Mouse (Mus musculus) neural tube, embryonic 15.5 days (tissue): ENCODE measurements around the gene Usp34. TPM values are rescaled to one million over a fixed set of nuclear protein-coding genes. Genes with fewer than 3 reads are reported as not detected.

ENCODE experiments used
- ATAC-seq: fragments of 200-750 bp; cut with Nextera tagmentation; 2 replicates; pipeline ENCODE4 v1.8.0; 2017; ENCODE audit warnings: mild to moderate bottlenecking, moderate TSS enrichment, moderate library complexity; ENCODE audit not compliant: low FRiP score
- H3K27ac ChIP-seq: fragments of 300-500 bp; sonication (generic); replicated peaks from 2 replicates; pipeline ENCODE4 v1.5.1; 2015; ENCODE audit warnings: mild to moderate bottlenecking, inconsistent platforms
- H3K27me3 ChIP-seq: fragments of 300-500 bp; sonication (generic); replicated peaks from 2 replicates; pipeline ENCODE4 v1.6.1; 2015; ENCODE audit warnings: inconsistent platforms
- H3K36me3 ChIP-seq: fragments of 300-500 bp; sonication (generic); 2 replicates; pipeline ENCODE4 v1.6.1; 2015; ENCODE audit warnings: inconsistent platforms
- H3K4me1 ChIP-seq: fragments of 300-500 bp; sonication (generic); 2 replicates; pipeline ENCODE4 v1.6.1; 2015; ENCODE audit warnings: inconsistent platforms
- H3K4me2 ChIP-seq: fragments of 300-500 bp; sonication (generic); 2 replicates; pipeline ENCODE4 v1.6.1; 2015; ENCODE audit warnings: inconsistent platforms, mild to moderate bottlenecking, moderate library complexity
- H3K4me3 ChIP-seq: fragments of 300-500 bp; sonication (generic); replicated peaks from 2 replicates; pipeline ENCODE4 v1.5.1; 2015; ENCODE audit warnings: mild to moderate bottlenecking, inconsistent platforms
- H3K9ac ChIP-seq: fragments of 300-500 bp; sonication (generic); replicated peaks from 2 replicates; pipeline ENCODE4 v1.6.1; 2015; ENCODE audit warnings: mild to moderate bottlenecking, inconsistent platforms
- H3K9me3 ChIP-seq: fragments of 300-500 bp; sonication (generic); replicated peaks from 2 replicates; pipeline ENCODE4 v1.6.1; 2016; ENCODE audit warnings: inconsistent platforms
- WGBS: fragments of 180-500 bp; shearing (Covaris S2); methylation state at CpG from one replicate; pipeline ENCODE4 v1.1.7; 2015; ENCODE audit warnings: mixed read lengths; 5-methylcytosine and 5-hydroxymethylcytosine counted together
- polyA plus RNA-seq: library from polyadenylated mRNA; unstranded; fragments of >200 nt; fragmentation: Nextera tagmentation; extraction: Ambion mirVana; gene quantifications from 2 replicates; pipeline ENCODE4 v1.2.1, GENCODE M21; 2015

Gene Usp34
- polyA plus RNA-seq, 1 experiment from 2014 or later, result 26.3 TPM

GRCm38 (mm10) chr11:23364348-23364747, 57.7 kb downstream of the Usp34 start:
- Histone ChIP-seq H3K27ac (no peak overlapping the region), H3K27me3 (no peaks in the 10 kb centered on the region), H3K4me3 (no peak overlapping the region), H3K36me3 (peaks cover 26% of the 10 kb centered on the region), H3K4me1 (no peaks in the 10 kb centered on the region), H3K9me3 (no peaks in the 10 kb centered on the region), H3K4me2 (no peak overlapping the region), H3K9ac (no peak overlapping the region)
- no peak for ATAC-seq
- WGBS, result 85% methylated on average over 3 of the region's 3 CpGs

- Histone ChIP-seq H3K4me3 (no peak overlapping the region), H3K4me2 (no peak overlapping the region), H3K36me3 (peaks cover 28% of the 10 kb centered on the region), H3K9ac (no peak overlapping the region), H3K27me3 (no peaks in the 10 kb centered on the region), H3K27ac (no peak overlapping the region), H3K4me1 (no peaks in the 10 kb centered on the region), H3K9me3 (no peaks in the 10 kb centered on the region)
- ATAC-seq, result no peak
- 92% methylated on average over 4 of the region's 4 CpGs for WGBS
These were observed 65.3 kb downstream of the Usp34 start for GRCm38 (mm10) chr11:23372032-23372431.

- Histone ChIP-seq H3K27ac (no peak overlapping the region), H3K4me1 (no peaks in the 10 kb centered on the region), H3K4me2 (no peak overlapping the region), H3K36me3 (peaks cover 31% of the 10 kb centered on the region), H3K27me3 (no peaks in the 10 kb centered on the region), H3K4me3 (no peak overlapping the region), H3K9me3 (no peaks in the 10 kb centered on the region), H3K9ac (no peak overlapping the region)
- no peak for ATAC-seq
These were observed 65.8 kb downstream of the Usp34 start for GRCm38 (mm10) chr11:23372490-23372889.

GRCm38 (mm10) chr11:23380055-23380454, 73.4 kb downstream of the Usp34 start:
- ATAC-seq, result no peak
- H3K4me3 ChIP-seq, result no peak overlapping the region
- H3K4me1 ChIP-seq, result no peaks in the 10 kb centered on the region
- H3K27ac ChIP-seq, result no peak overlapping the region
- H3K36me3 ChIP-seq, result peaks cover 28% of the 10 kb centered on the region
- no peak overlapping the region for H3K4me2 ChIP-seq
- no peaks in the 10 kb centered on the region for H3K27me3 ChIP-seq
- H3K9me3 ChIP-seq, result no peaks in the 10 kb centered on the region
- no peak overlapping the region for H3K9ac ChIP-seq
- 89% methylated on average over 2 of the region's 2 CpGs for WGBS

GRCm38 (mm10) chr11:23380595-23380994, 73.9 kb downstream of the Usp34 start:
- Histone ChIP-seq H3K9me3 (no peaks in the 10 kb centered on the region), H3K4me3 (no peak overlapping the region), H3K4me2 (no peak overlapping the region), H3K4me1 (no peaks in the 10 kb centered on the region), H3K9ac (no peak overlapping the region), H3K36me3 (peaks cover 25% of the 10 kb centered on the region), H3K27me3 (no peaks in the 10 kb centered on the region), H3K27ac (no peak overlapping the region)
- 84% methylated on average over 3 of the region's 3 CpGs for WGBS
- no peak for ATAC-seq

GRCm38 (mm10) chr11:23382787-23383186, 76.1 kb downstream of the Usp34 start:
- H3K36me3 ChIP-seq, result peaks cover 16% of the 10 kb centered on the region
- H3K4me3 ChIP-seq, result no peak overlapping the region
- no peaks in the 10 kb centered on the region for H3K4me1 ChIP-seq
- no peaks in the 10 kb centered on the region for H3K9me3 ChIP-seq
- H3K4me2 ChIP-seq, result no peak overlapping the region
- 94% methylated on average over 1 of the region's 1 CpGs for WGBS
- no peak for ATAC-seq
- H3K27ac ChIP-seq, result no peak overlapping the region
- H3K27me3 ChIP-seq, result no peaks in the 10 kb centered on the region
- no peak overlapping the region for H3K9ac ChIP-seq

- Histone ChIP-seq H3K4me1 (no peaks in the 10 kb centered on the region), H3K27ac (no peak overlapping the region), H3K36me3 (peaks cover 28% of the 10 kb centered on the region), H3K4me3 (no peak overlapping the region), H3K9ac (no peak overlapping the region), H3K9me3 (no peaks in the 10 kb centered on the region), H3K27me3 (no peaks in the 10 kb centered on the region), H3K4me2 (no peak overlapping the region)
- WGBS, result 96% methylated on average over 1 of the region's 1 CpGs
- no peak for ATAC-seq
These were observed 83.0 kb downstream of the Usp34 start for GRCm38 (mm10) chr11:23389649-23390048.

GRCm38 (mm10) chr11:23392567-23392966, 85.9 kb downstream of the Usp34 start:
- ATAC-seq, result no peak
- Histone ChIP-seq H3K9ac (no peak overlapping the region), H3K36me3 (peaks cover 51% of the 10 kb centered on the region), H3K4me2 (no peak overlapping the region), H3K4me1 (no peaks in the 10 kb centered on the region), H3K4me3 (no peak overlapping the region), H3K27me3 (no peaks in the 10 kb centered on the region), H3K27ac (no peak overlapping the region), H3K9me3 (no peaks in the 10 kb centered on the region)

GRCm38 (mm10) chr11:23396608-23397007, 89.9 kb downstream of the Usp34 start:
- no peak overlapping the region for H3K9ac ChIP-seq
- 93% methylated on average over 4 of the region's 4 CpGs for WGBS
- no peaks in the 10 kb centered on the region for H3K4me1 ChIP-seq
- H3K4me3 ChIP-seq, result no peak overlapping the region
- H3K27ac ChIP-seq, result no peak overlapping the region
- peaks cover 53% of the 10 kb centered on the region for H3K36me3 ChIP-seq
- H3K9me3 ChIP-seq, result no peaks in the 10 kb centered on the region
- H3K27me3 ChIP-seq, result no peaks in the 10 kb centered on the region
- no peak overlapping the region for H3K4me2 ChIP-seq
- ATAC-seq, result no peak

- H3K4me1 ChIP-seq, result no peaks in the 10 kb centered on the region
- no peak overlapping the region for H3K9ac ChIP-seq
- 91% methylated on average over 12 of the region's 12 CpGs for WGBS
- no peaks in the 10 kb centered on the region for H3K9me3 ChIP-seq
- H3K27me3 ChIP-seq, result no peaks in the 10 kb centered on the region
- peaks cover 37% of the 10 kb centered on the region for H3K36me3 ChIP-seq
- no peak overlapping the region for H3K4me2 ChIP-seq
- no peak for ATAC-seq
- H3K27ac ChIP-seq, result no peak overlapping the region
- no peak overlapping the region for H3K4me3 ChIP-seq
These were observed 94.5 kb downstream of the Usp34 start for GRCm38 (mm10) chr11:23400978-23401776.

GRCm38 (mm10) chr11:23428301-23428700, 121.6 kb downstream of the Usp34 start:
- H3K27me3 ChIP-seq, result no peaks in the 10 kb centered on the region
- ATAC-seq, result no peak
- 95% methylated on average over 6 of the region's 6 CpGs for WGBS

GRCm38 (mm10) chr11:23430013-23430412, 123.3 kb downstream of the Usp34 start:
- H3K4me3 ChIP-seq, result no peak overlapping the region
- H3K4me1 ChIP-seq, result no peaks in the 10 kb centered on the region
- H3K9me3 ChIP-seq, result no peaks in the 10 kb centered on the region
- 96% methylated on average over 2 of the region's 2 CpGs for WGBS
- no peaks in the 10 kb centered on the region for H3K27me3 ChIP-seq
- no peak for ATAC-seq
- H3K9ac ChIP-seq, result no peak overlapping the region
- no peak overlapping the region for H3K27ac ChIP-seq
- H3K4me2 ChIP-seq, result no peak overlapping the region
- H3K36me3 ChIP-seq, result peaks cover 58% of the 10 kb centered on the region

More at GRCm38 (mm10) chr11:23428301-23428700, 121.6 kb downstream of the Usp34 start:
- Histone ChIP-seq H3K9ac (no peak overlapping the region), H3K36me3 (peaks cover 50% of the 10 kb centered on the region), H3K27ac (no peak overlapping the region), H3K4me1 (no peaks in the 10 kb centered on the region), H3K9me3 (no peaks in the 10 kb centered on the region), H3K4me2 (no peak overlapping the region), H3K4me3 (no peak overlapping the region)
